Mouse (Mus musculus) kidney, adult 9 months (tissue): ENCODE data around the gene Pcyt1a.
A peak's percentile ranks its signal among the peaks of the same experiment; 100 is the strongest.

ENCODE experiments used
- DNase-seq: peaks from one replicate; pipeline ENCODE4 v3.0.0; 2022

Pcyt1a gene

GRCm38 (mm10) chr16:32430474-32431046, at the start of gene Pcyt1a:
TSS of gene Pcyt1a (plus strand) at chr16:32430921.
- peak; percentile 96 for DNase-seq

DNA sequence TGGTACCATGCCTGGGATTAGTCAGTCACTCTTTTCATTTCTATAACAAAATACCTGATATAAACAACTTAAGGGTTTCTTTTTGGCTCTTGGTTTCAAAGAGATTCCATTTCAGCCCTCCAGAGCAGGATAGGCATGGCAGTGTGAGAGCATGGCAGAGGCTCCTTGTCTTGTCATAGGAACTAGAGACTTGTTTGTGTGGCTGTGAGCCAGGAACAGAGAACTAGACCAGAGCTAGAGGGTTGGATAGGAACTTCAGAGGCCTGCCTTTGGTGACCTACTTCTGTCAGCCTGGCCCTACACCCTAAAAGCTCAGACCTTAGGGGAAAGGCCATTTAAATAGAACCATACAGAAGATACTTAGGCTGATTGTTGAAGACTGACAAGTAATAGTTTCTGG, 47.8 kb upstream of the Pcyt1a start:
- no peak for DNase-seq

- no peak for DNase-seq
Observed at GRCm38 (mm10) chr16:32384885-32385284, 45.8 kb upstream of the Pcyt1a start.

DNA sequence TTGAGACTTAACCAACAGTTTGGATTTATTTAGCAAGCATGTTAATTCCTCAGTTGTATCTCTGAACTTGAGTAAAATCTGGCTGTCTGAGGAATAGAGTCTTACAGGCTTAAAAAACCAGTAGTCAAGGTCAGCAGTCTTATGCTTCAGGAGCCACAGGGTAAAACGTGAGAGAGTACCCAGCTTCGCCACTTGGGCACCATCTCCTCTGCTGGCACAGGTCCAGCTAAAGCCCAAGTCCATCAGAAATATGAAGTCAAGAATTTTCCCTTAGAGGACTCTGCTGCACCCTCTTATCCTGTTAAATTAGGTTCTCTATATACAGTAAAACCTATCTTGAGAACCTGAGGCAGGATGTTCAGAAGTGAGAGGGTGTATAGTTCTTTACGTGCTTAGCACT, 43.9 kb upstream of the Pcyt1a start:
- peak; percentile 27 for DNase-seq

GRCm38 (mm10) chr16:32389049-32389448, 41.7 kb upstream of the Pcyt1a start:
- DNase-seq = no peak

- no peak for DNase-seq
Observed at GRCm38 (mm10) chr16:32389841-32390240, 40.9 kb upstream of the Pcyt1a start.

DNA sequence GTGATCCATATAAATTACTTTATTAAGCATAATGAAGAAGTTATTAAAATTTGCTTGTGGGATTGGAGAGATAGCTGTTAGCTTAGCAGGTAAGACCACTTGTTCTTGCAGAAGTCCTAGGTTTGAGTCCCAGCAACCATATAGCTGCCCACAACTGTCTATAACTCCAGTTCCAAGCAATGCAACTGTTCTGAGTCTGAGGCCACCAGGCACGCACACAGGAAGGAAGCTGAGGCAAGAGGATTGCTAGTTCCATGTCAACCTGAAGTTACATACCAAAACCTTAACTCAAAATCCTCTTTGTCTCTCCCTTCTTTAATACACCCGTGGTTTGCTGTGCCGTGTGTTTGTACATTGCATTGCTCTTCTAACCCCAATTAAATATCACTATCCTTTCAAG, 39.8 kb upstream of the Pcyt1a start:
- no peak for DNase-seq

DNA sequence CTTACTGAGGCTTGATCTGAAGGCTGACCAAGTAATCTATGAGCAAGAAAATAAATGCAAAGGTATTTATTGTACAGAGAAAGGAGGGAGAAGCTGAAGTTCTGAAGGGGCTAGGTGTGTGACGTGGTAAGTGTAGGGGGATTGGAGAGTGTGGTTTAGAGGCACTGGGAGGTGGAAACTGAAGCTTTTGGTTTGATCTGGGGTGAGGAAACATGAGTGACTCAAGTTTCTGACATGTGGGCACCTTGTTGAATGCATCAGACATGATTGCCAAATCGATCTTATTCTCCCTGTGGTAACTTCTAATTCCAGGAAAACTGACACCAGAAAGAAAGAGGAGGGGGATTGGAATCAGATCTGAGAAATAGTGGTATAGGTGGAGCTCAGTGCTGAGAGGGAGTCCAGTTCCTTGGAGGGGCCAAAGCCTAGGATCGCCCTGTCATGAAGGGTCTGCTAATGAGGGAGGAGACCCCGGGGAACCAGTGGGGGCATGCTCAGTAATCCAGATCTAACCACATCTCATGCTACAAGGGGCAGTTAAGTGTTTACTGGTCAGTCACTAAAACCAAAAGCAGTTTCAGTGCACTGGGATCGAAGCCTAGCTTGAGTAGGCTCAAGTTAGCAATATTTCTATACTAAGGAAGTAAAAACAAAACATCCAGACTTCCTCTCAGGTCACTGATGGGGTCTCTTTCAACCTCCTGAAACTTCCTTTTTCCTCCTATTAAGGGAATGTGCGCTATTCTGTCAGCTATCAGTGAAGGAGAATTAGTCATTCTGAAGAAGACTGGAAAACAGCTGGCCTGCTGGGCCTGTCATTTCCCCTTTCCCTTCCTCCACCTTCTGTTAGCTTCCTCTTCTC, 34.8 kb upstream of the Pcyt1a start:
- DNase-seq = no peak

- DNase-seq = no peak
Observed at GRCm38 (mm10) chr16:32396541-32396835, 34.2 kb upstream of the Pcyt1a start.

GRCm38 (mm10) chr16:32398206-32398605, 32.5 kb upstream of the Pcyt1a start:
- no peak for DNase-seq

- no peak for DNase-seq
Observed at GRCm38 (mm10) chr16:32400267-32400666, 30.5 kb upstream of the Pcyt1a start, which contains the start of gene Tm4sf19. TSS of gene Tm4sf19 (plus strand) at chr16:32400506.

DNA sequence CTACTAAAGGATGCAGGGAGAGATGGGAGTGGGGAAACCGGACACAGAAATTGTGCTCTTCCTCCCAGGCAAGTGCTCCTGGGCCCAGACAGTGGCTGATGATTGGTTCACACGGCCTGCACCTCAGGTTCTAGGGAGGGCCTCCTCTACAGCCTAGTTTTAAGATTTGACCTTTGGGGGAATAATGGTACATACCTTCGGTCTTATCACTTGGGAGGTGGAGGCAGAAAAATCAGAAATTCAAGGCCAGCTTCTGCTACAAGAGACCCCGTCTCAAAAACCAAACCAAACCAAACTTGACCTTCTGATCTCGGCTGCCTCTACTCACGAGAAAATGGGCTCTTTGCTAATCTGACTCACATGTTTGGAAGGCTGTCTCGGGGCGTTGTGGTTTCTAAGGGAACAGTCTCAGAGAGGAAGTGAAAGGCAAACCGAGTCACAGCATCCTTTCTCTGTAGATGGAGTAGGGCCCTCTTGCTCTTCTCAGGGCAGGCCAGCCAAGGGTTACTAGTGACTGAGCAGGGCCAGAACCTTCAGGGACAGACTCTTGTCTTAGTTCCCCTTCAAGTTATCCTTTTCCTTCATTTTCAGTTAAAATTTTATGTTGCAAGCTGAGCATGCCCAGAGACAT, 29.3 kb upstream of the Pcyt1a start:
- no peak for DNase-seq

- DNase-seq = no peak
Observed at GRCm38 (mm10) chr16:32402818-32403217, 27.9 kb upstream of the Pcyt1a start.

GRCm38 (mm10) chr16:32405716-32406115, 25.0 kb upstream of the Pcyt1a start:
- no peak for DNase-seq

GRCm38 (mm10) chr16:32406671-32407070, 24.1 kb upstream of the Pcyt1a start:
- DNase-seq = no peak

DNA sequence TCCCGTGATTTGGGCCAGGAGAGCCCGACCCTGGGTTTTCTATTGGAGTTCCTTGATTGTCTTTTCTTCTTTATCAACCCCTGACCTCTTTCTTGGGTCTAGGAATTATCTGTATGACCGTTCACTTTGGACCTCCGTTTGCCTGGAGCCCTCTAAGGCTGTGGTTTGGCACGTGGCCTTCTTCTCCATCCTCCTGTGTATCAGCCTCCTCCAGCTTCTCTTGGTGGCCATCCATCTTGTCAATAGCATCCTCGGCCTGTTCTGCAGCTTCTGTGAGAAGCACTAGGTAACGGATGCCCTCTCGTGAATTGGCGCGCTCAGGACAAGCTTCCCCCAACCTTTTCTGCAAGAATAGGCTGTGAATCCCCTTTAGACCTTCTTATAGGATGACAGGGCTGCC, 23.0 kb upstream of the Pcyt1a start:
- no peak for DNase-seq

DNA sequence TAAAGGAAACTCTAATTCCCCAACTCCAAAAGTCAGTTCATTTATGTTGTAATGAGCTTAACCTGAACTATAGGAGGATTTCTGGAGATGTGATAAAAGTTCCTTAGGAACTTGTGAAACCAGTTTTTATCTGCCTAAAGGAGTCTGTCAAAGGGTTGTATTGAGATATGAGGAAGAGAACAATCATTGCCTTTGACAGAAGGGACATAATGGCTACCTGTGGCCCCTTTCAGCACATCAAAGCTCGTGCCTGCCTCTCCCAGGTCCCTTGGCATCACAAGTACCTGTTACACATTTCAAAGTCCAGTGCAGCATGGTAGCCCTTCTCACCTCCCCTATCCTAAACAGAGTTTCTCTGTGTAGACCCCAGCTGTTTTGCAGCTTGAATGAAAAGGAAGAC, 13.3 kb upstream of the Pcyt1a start:
- DNase-seq = no peak

- DNase-seq = peak; percentile 96
Observed at GRCm38 (mm10) chr16:32419517-32420483, 10.9 kb upstream of the Pcyt1a start, which contains the start of gene Tctex1d2. TSS of gene Tctex1d2 (plus strand) at chr16:32419702.

DNA sequence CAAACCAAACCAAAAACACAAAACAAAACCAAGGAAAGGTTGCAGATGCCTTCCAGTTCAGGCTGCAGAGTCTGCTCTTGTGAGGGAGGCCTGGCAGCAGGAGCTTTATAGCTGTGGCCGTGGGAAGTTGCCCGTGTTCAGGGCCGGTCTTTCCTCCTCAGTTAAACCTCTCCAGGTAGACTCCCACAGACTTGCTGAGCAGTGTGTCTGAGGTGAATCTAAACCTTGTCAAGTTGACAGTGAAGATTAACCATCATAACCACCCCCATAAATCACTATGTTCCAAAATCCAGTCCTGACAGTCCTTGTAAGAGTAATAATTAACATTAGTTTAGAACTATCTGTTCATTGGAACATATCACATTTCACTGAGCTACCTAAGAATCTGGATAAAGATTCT, 3.2 kb upstream of the Pcyt1a start:
- peak; percentile 85 for DNase-seq

GRCm38 (mm10) chr16:32431047-32431591, 398 bp downstream of the Pcyt1a start:
- DNase-seq = no peak

DNA sequence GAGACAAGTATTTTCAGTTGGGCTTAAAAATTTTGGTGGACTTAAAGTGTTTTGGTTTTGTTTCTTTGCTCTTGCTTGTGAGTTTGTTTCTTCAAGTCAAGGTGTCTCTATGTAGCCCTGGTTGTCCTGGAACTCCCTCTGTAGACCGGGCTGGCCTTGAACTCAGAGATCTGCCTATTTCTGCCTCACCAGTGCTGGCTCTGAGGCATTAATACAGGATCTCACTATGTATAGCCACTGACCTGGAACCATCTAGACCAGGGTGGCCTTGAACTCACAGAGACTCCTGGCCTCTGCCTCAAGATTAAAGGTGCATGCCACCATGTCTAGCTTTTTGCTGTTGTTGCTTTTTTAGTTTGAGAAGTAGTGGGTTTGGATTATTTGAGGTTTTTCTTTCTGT, 1.2 kb downstream of the Pcyt1a start:
- no peak for DNase-seq

DNA sequence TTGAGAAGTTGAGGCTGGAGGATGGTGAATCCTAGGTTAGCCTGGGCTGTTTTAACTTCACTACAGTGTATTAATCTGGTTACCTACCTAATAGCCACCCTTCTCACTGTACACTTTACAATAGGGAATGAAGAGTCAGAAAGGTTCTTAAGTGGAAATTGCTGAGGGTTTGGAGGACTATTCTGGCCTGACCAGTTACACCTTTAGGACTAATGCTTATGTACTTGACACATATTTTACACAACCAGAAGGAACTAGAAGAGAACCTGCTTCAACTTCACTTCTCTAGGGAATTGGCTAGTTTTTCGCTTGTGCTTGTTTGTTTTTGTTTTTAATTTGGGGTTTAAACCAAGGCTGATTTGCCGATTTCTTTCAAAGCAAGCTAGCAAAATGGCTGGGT, 2.4 kb downstream of the Pcyt1a start:
- no peak for DNase-seq

- DNase-seq = no peak
Observed at GRCm38 (mm10) chr16:32434066-32434465, 3.3 kb downstream of the Pcyt1a start.
